Mouse (Mus musculus) retina, adult 2 months (tissue): Measurements from ENCODE around the gene Gm13871.
"Not testable (repeated sequence)": the region's sequence is repeated elsewhere in the genome, so short reads cannot be mapped to it uniquely, and the experiment has no call there.

Source experiments
- DNase-seq: peaks from one replicate; pipeline ENCODE4 v3.0.0-alpha.2; 2012; ENCODE audit warnings: low read depth, low spot score

Gene Gm13871

DNA sequence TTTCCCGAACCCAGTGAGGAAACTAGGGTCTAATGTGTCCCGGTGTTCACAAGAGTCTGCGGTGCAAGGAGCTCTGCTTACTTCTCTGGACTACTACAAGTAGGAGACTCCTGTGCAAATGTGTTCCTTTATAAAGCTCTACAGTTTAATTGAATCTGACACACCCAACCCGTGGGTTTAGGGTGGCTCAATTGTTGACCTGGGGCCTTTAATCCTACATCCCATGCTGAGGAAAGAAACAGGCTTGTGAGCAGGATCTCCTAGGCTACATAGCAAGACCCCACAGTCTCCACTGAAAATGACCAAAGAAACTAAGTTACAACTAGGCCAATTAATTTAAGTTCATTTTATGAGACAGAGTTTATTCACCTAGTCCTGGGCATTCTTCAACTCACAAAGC lies at the start of gene Gm13871:
Gm13871 (minus strand) TSS at position 101 of the 400 bp plus-strand sequence.
- DNase-seq, result not testable (repeated sequence)

DNA sequence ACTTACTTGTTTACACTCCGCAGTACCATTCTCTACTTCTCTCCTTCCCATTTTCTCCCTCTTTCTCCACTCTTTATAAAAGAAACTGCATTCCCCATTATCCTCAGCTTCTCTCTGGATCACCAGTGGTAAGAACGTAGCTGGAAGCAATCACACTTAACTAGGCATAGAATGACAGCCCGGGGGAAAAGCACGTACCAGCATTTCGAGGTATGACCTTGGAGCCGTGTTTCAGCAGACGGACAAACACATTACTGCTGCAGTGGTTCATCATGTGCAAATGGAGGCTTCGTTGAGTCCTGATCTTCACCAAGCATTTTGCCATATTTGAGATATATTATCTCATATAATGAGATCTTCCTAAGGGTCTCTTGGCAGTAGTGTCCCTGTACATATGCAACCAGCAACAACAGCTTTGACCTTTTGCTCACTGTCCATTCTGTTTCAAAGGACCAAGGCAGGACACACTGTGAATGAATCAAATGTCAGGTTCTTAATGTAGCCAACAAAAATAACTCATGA lies 44.7 kb upstream of the Gm13871 start, which contains the start of gene 2310002L09Rik:
2310002L09Rik (minus strand) TSS at position 472 of the 522 bp plus-strand sequence.
- no peak for DNase-seq

DNA sequence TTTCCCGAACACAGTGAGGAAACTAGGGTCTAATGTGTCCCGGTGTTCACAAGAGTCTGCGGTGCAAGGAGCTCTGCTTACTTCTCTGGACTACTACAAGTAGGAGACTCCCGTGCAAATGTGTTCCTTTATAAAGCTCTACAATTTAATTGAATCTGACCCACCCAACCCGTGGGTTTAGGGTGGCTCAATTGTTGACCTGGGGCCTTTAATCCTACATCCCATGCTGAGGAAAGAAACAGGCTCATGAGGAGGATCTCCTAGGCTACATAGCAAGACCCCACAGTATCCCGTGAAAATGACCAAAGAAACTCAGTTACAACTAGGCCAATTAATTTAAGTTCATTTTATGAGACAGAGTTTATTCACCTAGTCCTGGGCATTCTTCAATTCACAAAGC lies 14.9 kb upstream of the Gm13871 start, which contains the start of gene Gm11756:
Gm11756 (minus strand) TSS at position 101 of the 400 bp plus-strand sequence.
- not testable (repeated sequence) for DNase-seq

DNA sequence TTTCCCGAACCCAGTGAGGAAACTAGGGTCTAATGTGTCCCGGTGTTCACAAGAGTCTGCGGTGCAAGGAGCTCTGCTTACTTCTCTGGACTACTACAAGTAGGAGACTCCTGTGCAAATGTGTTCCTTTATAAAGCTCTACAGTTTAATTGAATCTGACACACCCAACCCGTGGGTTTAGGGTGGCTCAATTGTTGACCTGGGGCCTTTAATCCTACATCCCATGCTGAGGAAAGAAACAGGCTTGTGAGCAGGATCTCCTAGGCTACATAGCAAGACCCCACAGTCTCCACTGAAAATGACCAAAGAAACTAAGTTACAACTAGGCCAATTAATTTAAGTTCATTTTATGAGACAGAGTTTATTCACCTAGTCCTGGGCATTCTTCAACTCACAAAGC lies 14.7 kb downstream of the Gm13871 start, which contains the start of gene Gm11757:
Gm11757 (minus strand) TSS at position 101 of the 400 bp plus-strand sequence.
- not testable (repeated sequence) for DNase-seq

DNA sequence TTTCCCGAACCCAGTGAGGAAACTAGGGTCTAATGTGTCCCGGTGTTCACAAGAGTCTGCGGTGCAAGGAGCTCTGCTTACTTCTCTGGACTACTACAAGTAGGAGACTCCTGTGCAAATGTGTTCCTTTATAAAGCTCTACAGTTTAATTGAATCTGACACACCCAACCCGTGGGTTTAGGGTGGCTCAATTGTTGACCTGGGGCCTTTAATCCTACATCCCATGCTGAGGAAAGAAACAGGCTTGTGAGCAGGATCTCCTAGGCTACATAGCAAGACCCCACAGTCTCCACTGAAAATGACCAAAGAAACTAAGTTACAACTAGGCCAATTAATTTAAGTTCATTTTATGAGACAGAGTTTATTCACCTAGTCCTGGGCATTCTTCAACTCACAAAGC lies 29.6 kb downstream of the Gm13871 start, which contains the start of gene Gm11758:
Gm11758 (minus strand) TSS at position 101 of the 400 bp plus-strand sequence.
- not testable (repeated sequence) for DNase-seq
